Mouse (Mus musculus): ENCODE data around the gene Arx. TPM values are rescaled to one million over a fixed set of nuclear protein-coding genes. Genes with fewer than 3 reads are reported as not detected.

The Arx gene
- 1.2 and 1.8 TPM in 2 replicates for polyA plus RNA-seq (2015; fragmentation: Nextera tagmentation; extraction: Ambion mirVana)

GRCm38 (mm10) chrX:93286291-93286893 is at the start of gene Arx:
Arx (plus strand) TSS chrX:93286445.
- Histone ChIP-seq H3K4me3 (peak within 1 kb of the TSS; percentile 13; the same call in 1 of the 2 replicates), H3K27me3 (peaks cover 90% of the 10 kb centered on the region), H3K9me3 (no peaks in the 10 kb centered on the region), H3K4me1 (replicated peaks) (peaks cover 11% of the 10 kb centered on the region), H3K4me2 (peak within 1 kb of the TSS; percentile 41), H3K27ac (replicated peaks) (no peak within 1 kb of the TSS), H3K36me3 (no peaks in the 10 kb centered on the region), H3K9ac (no peak within 1 kb of the TSS)
- peak; percentile 89 for ATAC-seq (ENCODE audit: low read depth)
- WGBS: 23% methylated on average over 31 of the region's 31 CpGs

- Histone ChIP-seq H3K4me3 (no peak overlapping the region), H3K36me3 (no peaks in the 10 kb centered on the region), H3K9ac (no peak overlapping the region), H3K9me3 (no peaks in the 10 kb centered on the region), H3K27me3 (no peaks in the 10 kb centered on the region), H3K4me1 (replicated peaks) (no peaks in the 10 kb centered on the region), H3K4me2 (no peak overlapping the region), H3K27ac (replicated peaks) (no peak overlapping the region)
- 84% methylated on average over 1 of the region's 1 CpGs for WGBS
- no peak for ATAC-seq (ENCODE audit: low read depth)
Observed at GRCm38 (mm10) chrX:93251329-93251728, 34.9 kb upstream of the Arx start.

- 49% methylated on average over 3 of the region's 3 CpGs for WGBS
- no peak overlapping the region for H3K4me3 ChIP-seq
- ATAC-seq (ENCODE audit: low read depth): no peak
- H3K9ac ChIP-seq: no peak overlapping the region
- no peaks in the 10 kb centered on the region for H3K36me3 ChIP-seq
- no peaks in the 10 kb centered on the region for H3K9me3 ChIP-seq
- no peaks in the 10 kb centered on the region for H3K4me1 ChIP-seq (replicated peaks)
- H3K27me3 ChIP-seq: peaks cover 35% of the 10 kb centered on the region
- H3K27ac ChIP-seq (replicated peaks): no peak overlapping the region
- no peak overlapping the region for H3K4me2 ChIP-seq
Observed at GRCm38 (mm10) chrX:93275689-93276088, 10.6 kb upstream of the Arx start.

GRCm38 (mm10) chrX:93279940-93280339 is 6.3 kb upstream of the Arx start:
- no peaks in the 10 kb centered on the region for H3K36me3 ChIP-seq
- peaks cover 73% of the 10 kb centered on the region for H3K27me3 ChIP-seq
- 38% methylated on average over 8 of the region's 11 CpGs for WGBS
- no peak overlapping the region for H3K4me3 ChIP-seq
- no peak for ATAC-seq (ENCODE audit: low read depth)
- H3K4me2 ChIP-seq: no peak overlapping the region
- no peaks in the 10 kb centered on the region for H3K4me1 ChIP-seq (replicated peaks)
- no peak overlapping the region for H3K27ac ChIP-seq (replicated peaks)
- no peak overlapping the region for H3K9ac ChIP-seq
- H3K9me3 ChIP-seq: no peaks in the 10 kb centered on the region

GRCm38 (mm10) chrX:93281028-93281723 is 5.1 kb upstream of the Arx start:
- H3K9ac ChIP-seq: no peak overlapping the region
- WGBS: 18% methylated on average over 23 of the region's 23 CpGs
- no peaks in the 10 kb centered on the region for H3K9me3 ChIP-seq
- H3K36me3 ChIP-seq: no peaks in the 10 kb centered on the region
- peak overlapping the region; percentile 25; the same call in 1 of the 2 replicates for H3K4me2 ChIP-seq
- no peak overlapping the region for H3K27ac ChIP-seq (replicated peaks)
- ATAC-seq (ENCODE audit: low read depth): peak; percentile 50; the same call in 1 of the 2 replicates
- peaks cover 82% of the 10 kb centered on the region for H3K27me3 ChIP-seq
- H3K4me1 ChIP-seq (replicated peaks): no peaks in the 10 kb centered on the region
- no peak overlapping the region for H3K4me3 ChIP-seq

GRCm38 (mm10) chrX:93281756-93282155 is 4.5 kb upstream of the Arx start:
- H3K9me3 ChIP-seq: no peaks in the 10 kb centered on the region
- 15% methylated on average over 4 of the region's 5 CpGs for WGBS
- H3K27ac ChIP-seq (replicated peaks): no peak overlapping the region
- H3K9ac ChIP-seq: no peak overlapping the region
- H3K36me3 ChIP-seq: no peaks in the 10 kb centered on the region
- H3K4me2 ChIP-seq: peak overlapping the region; percentile 25; the same call in 1 of the 2 replicates
- peaks cover 84% of the 10 kb centered on the region for H3K27me3 ChIP-seq
- peak; percentile 51 for ATAC-seq (ENCODE audit: low read depth)
- H3K4me3 ChIP-seq: no peak overlapping the region
- H3K4me1 ChIP-seq (replicated peaks): no peaks in the 10 kb centered on the region

- no peak overlapping the region for H3K9ac ChIP-seq
- ATAC-seq (ENCODE audit: low read depth): no peak
- no peaks in the 10 kb centered on the region for H3K36me3 ChIP-seq
- H3K27me3 ChIP-seq: peaks cover 91% of the 10 kb centered on the region
- H3K4me1 ChIP-seq (replicated peaks): peaks cover 11% of the 10 kb centered on the region
- no peak overlapping the region for H3K4me2 ChIP-seq
- no peak overlapping the region for H3K27ac ChIP-seq (replicated peaks)
- whole genome bisulfite sequencing: 21% methylated on average over 10 of the region's 10 CpGs
- no peak overlapping the region for H3K4me3 ChIP-seq
- H3K9me3 ChIP-seq: no peaks in the 10 kb centered on the region
Observed at GRCm38 (mm10) chrX:93285091-93285490, 1.2 kb upstream of the Arx start.

GRCm38 (mm10) chrX:93288339-93288738 is 2.1 kb downstream of the Arx start:
- Histone ChIP-seq H3K36me3 (no peaks in the 10 kb centered on the region), H3K9ac (no peak overlapping the region), H3K4me1 (replicated peaks) (peaks cover 11% of the 10 kb centered on the region), H3K9me3 (no peaks in the 10 kb centered on the region), H3K4me2 (peak overlapping the region; percentile 56), H3K27me3 (peaks cover 88% of the 10 kb centered on the region), H3K4me3 (peak overlapping the region; percentile 32), H3K27ac (replicated peaks) (no peak overlapping the region)
- no peak for ATAC-seq (ENCODE audit: low read depth)
- 14% methylated on average over 22 of the region's 37 CpGs for WGBS

GRCm38 (mm10) chrX:93289076-93289475 is 2.8 kb downstream of the Arx start:
- Histone ChIP-seq H3K36me3 (no peaks in the 10 kb centered on the region), H3K4me2 (peak overlapping the region; percentile 56), H3K4me3 (peak overlapping the region; percentile 32), H3K4me1 (replicated peaks) (peaks cover 11% of the 10 kb centered on the region), H3K27me3 (peaks cover 92% of the 10 kb centered on the region), H3K9ac (0 out of 2 replicates have a peak overlapping the region, but pooled peaks have one; percentile 31), H3K27ac (replicated peaks) (no peak overlapping the region), H3K9me3 (no peaks in the 10 kb centered on the region)
- no peak for ATAC-seq (ENCODE audit: low read depth)
- WGBS: 11% methylated on average over 35 of the region's 37 CpGs

GRCm38 (mm10) chrX:93289851-93290380 is 3.7 kb downstream of the Arx start:
- ATAC-seq (ENCODE audit: low read depth): no peak
- Histone ChIP-seq H3K27ac (replicated peaks) (no peak overlapping the region), H3K9ac (no peak overlapping the region), H3K27me3 (peaks cover 92% of the 10 kb centered on the region), H3K4me2 (no peak overlapping the region), H3K9me3 (no peaks in the 10 kb centered on the region), H3K4me3 (no peak overlapping the region), H3K4me1 (replicated peaks) (peaks cover 11% of the 10 kb centered on the region), H3K36me3 (no peaks in the 10 kb centered on the region)
- 18% methylated on average over 12 of the region's 12 CpGs for WGBS

GRCm38 (mm10) chrX:93292031-93292430 is 5.8 kb downstream of the Arx start:
- no peak for ATAC-seq (ENCODE audit: low read depth)
- peaks cover 14% of the 10 kb centered on the region for H3K4me1 ChIP-seq (replicated peaks)
- no peak overlapping the region for H3K4me3 ChIP-seq
- H3K4me2 ChIP-seq: no peak overlapping the region
- H3K9me3 ChIP-seq: no peaks in the 10 kb centered on the region
- H3K9ac ChIP-seq: no peak overlapping the region
- WGBS: 19% methylated on average over 6 of the region's 6 CpGs
- no peaks in the 10 kb centered on the region for H3K36me3 ChIP-seq
- peaks cover 92% of the 10 kb centered on the region for H3K27me3 ChIP-seq
- no peak overlapping the region for H3K27ac ChIP-seq (replicated peaks)

- no peak for ATAC-seq (ENCODE audit: low read depth)
- Histone ChIP-seq H3K27me3 (peaks cover 92% of the 10 kb centered on the region), H3K4me2 (no peak overlapping the region), H3K36me3 (no peaks in the 10 kb centered on the region), H3K9ac (no peak overlapping the region), H3K4me3 (no peak overlapping the region), H3K9me3 (no peaks in the 10 kb centered on the region), H3K4me1 (replicated peaks) (peaks cover 11% of the 10 kb centered on the region), H3K27ac (replicated peaks) (no peak overlapping the region)
- WGBS: 21% methylated on average over 25 of the region's 25 CpGs
Observed at GRCm38 (mm10) chrX:93294736-93295490, 8.7 kb downstream of the Arx start.

Measured in neural tube, embryonic 13.5 days (tissue).